Mouse (Mus musculus): ENCODE results near the gene Miga1.
"Not testable (repeated sequence)": the region's sequence is repeated elsewhere in the genome, so short reads cannot be mapped to it uniquely, and the experiment has no call there.

- TF ChIP-seq CTCF (IDR thresholded peaks at IDR 0.05; ENCODE audit: low read depth); EP300 (optimal IDR thresholded peaks at IDR 0.05): not testable (repeated sequence)
These were observed 25.5 kb downstream of the Miga1 start for GRCm38 (mm10) chr3:152314666-152315065.

All from stomach, postnatal 0 days (tissue).